Mouse (Mus musculus) cerebellum, postnatal 10 days (tissue): ENCODE measurements around the gene Dlgap3.

Experiments
- DNase-seq, 2 experiments: peaks; one replicate each; pipeline ENCODE4 v3.0.0; 2021; ENCODE audit warnings: mixed read lengths in 2 of 2

Dlgap3 gene

DNA sequence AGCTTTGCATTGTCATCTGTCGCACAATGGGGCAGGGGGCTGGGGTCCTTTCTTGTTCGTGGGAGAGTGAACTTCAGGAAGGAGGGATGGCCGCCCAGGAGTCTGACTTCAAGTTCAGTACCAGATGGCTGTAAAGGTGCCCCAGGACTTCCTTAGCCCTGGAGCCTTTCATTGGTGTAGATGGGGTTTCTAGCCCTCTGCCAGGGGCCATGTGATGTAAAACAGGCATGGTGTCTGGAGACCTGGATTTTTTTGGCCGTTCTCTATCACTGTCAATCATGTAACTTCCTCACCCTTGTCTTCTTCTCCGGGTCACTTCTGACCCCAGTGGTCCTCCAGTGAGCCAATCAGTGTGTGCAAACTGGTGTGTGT, 95.2 kb downstream of the Dlgap3 start:
- no peak for DNase-seq

DNA sequence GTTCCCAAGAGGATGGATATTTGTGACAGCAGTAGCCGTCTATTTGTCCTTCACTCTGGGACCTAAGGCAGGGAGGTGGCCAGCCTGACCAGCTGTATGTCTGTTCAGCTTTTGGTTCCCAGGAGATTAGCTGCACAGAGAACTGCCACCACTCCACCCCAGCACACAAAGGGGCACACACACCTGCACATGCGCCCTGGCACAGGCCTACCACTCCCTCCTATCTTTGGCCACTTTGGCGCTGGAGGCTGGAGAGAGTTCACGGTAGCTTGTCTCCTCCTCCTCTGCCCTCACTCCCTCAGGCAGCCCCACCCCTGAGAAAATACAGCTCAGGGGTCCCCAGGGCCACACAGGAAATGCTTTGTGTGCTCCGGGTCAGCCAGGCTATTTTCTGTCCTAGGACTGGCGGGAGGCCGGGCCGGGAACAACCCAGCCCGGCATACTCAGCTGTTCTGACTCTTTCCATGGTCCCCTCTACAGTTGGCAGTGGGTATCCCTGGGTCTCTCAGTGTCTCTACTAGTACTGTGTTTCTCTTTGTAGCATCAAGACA, 109.5 kb downstream of the Dlgap3 start:
- DNase-seq = no peak

DNA sequence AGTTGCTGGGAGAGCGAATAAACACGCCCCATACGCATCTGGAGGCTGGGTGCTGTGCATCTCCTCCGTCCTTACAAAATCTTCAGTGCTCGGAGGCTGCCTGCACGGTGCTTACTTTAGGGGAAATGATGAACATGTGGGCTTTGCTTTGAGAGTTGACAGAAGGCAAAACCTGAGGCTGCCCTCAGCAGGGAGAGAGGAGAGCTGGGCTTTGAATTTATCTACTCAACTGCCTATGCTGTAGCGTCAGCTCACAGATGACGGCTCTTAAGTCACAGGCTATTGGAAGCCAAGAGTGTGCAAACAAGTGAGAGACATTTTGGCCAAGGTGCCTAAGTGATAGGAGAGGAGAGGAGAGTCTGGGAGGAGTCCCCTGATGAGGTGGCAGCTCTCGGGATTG, 110.2 kb downstream of the Dlgap3 start:
- no peak for DNase-seq
